Comparison of ENCODE assay signal across 21 mouse cellular contexts in genomic region chr3:136721241-136721640, GRCm38 (mm10).
"Had no signal": no experiment of that assay in that cellular context is flagged by ENCODE, and none has a peak within 500 bp of the region (broad histone marks: within the 10 kb centered on the region; RNA-seq: fewer than 3 reads in every experiment).

No protein-coding gene starts in this region.

- ATAC-seq: intestine, embryonic 15.5 days; liver, embryonic 12.5 days; midbrain, embryonic 13.5 days; midbrain, embryonic 16.5 days had no signal

- H3K4me1 ChIP-seq: intestine, embryonic 15.5 days; liver, embryonic 15.5 days; stomach, embryonic 15.5 days had no signal

- DNase-seq: kidney, adult 11 months; kidney, adult 8-10 months; kidney, postnatal 14 days; left cerebral cortex, postnatal 4 days; liver; lung, adult 2 months; right cerebral cortex, adult 18-20 months; right cerebral cortex, postnatal 25 days; spleen, adult 18-20 months; thymus, adult 18-20 months; thymus, postnatal 36 days had no signal

- H3K36me3 ChIP-seq: intestine, embryonic 15.5 days; kidney, embryonic 15.5 days; liver, embryonic 12.5 days; liver, embryonic 15.5 days; midbrain, embryonic 13.5 days; neural tube, embryonic 12.5 days; neural tube, embryonic 15.5 days; stomach, embryonic 15.5 days had no signal

- H3K4me2 ChIP-seq: intestine, embryonic 15.5 days; kidney, embryonic 15.5 days; liver, embryonic 12.5 days; liver, embryonic 15.5 days; midbrain, embryonic 13.5 days; neural tube, embryonic 12.5 days; neural tube, embryonic 15.5 days; stomach, embryonic 15.5 days had no signal

- H3K27ac ChIP-seq: intestine, embryonic 15.5 days; kidney, embryonic 15.5 days; liver, embryonic 12.5 days; liver, embryonic 15.5 days; macrophage; midbrain, embryonic 13.5 days; neural tube, embryonic 12.5 days; neural tube, embryonic 15.5 days; stomach, embryonic 15.5 days had no signal

- H3K9me3 ChIP-seq: intestine, embryonic 15.5 days; liver, embryonic 12.5 days; liver, embryonic 15.5 days; neural tube, embryonic 12.5 days; neural tube, embryonic 15.5 days; stomach, embryonic 15.5 days had no signal

- H3K27me3 ChIP-seq: intestine, embryonic 15.5 days; kidney, embryonic 15.5 days; liver, embryonic 12.5 days; liver, embryonic 15.5 days; midbrain, embryonic 13.5 days; neural tube, embryonic 12.5 days; neural tube, embryonic 15.5 days; stomach, embryonic 15.5 days had no signal

- H3K9ac ChIP-seq: intestine, embryonic 15.5 days; kidney, embryonic 15.5 days; liver, embryonic 12.5 days; liver, embryonic 15.5 days; midbrain, embryonic 13.5 days; neural tube, embryonic 12.5 days; neural tube, embryonic 15.5 days; stomach, embryonic 15.5 days had no signal

- H3K4me3 ChIP-seq: intestine, embryonic 15.5 days; kidney, embryonic 15.5 days; liver, embryonic 12.5 days; liver, embryonic 15.5 days; midbrain, embryonic 13.5 days; neural tube, embryonic 12.5 days; neural tube, embryonic 15.5 days; stomach, embryonic 15.5 days had no signal
